In genomic region chr3:141838864-141839263, GRCm38 (mm10) we compare ENCODE assay signal across 8 mouse cellular contexts.
DNase-seq lines count a peak whose midpoint lies in the region; TF ChIP-seq lines count a peak whose summit lies in the region.
"Had no signal": no experiment of that assay in that cellular context is flagged by ENCODE, and none has a peak within 500 bp of the region (broad histone marks: within the 10 kb centered on the region; RNA-seq: fewer than 3 reads in every experiment).

No protein-coding gene starts in this region.

- TF ChIP-seq POLR2A in lung, adult 2 months (IDR thresholded peaks at IDR 0.05; ENCODE audit: borderline replicate concordance, extremely low read depth, low read depth, low read length), result no peak

- peak; percentile 11; the same call in 1 of the 2 replicates for TF ChIP-seq CTCF in lung, adult 2 months (IDR thresholded peaks at IDR 0.05; ENCODE audit: insufficient read depth, low read length)

- WGBS in lung, adult 2 months, result 43% methylated on average over 7 of the region's 7 CpGs

- no peak for DNase-seq in lung, adult 2 months
- DNase-seq in lung, adult 18-20 months, result no peak
- peak; percentile 56 for DNase-seq in ZHBTc4 (ENCODE audit: low read depth, low spot score)
- peak; percentile 34 to 54 for DNase-seq in cerebellum, postnatal 36 days
- DNase-seq in kidney, postnatal 10 days, result peak; percentile 34
- DNase-seq in retina, embryonic 14.5 days (ENCODE audit: low spot score), result peak; percentile 76
- no peak for DNase-seq in adrenal gland, adult 8-10 months

- H3K4me1 ChIP-seq in lung, adult 2 months (ENCODE audit: control insufficient read depth, insufficient read depth, low read length), result no peaks in the 10 kb centered on the region
- H3K4me1 ChIP-seq: lung, embryonic 15.5 days had no signal

- no peak overlapping the region for H3K4me3 ChIP-seq in lung, adult 2 months (replicated peaks; ENCODE audit: extremely low read depth, low read depth, low read length)
- H3K4me3 ChIP-seq: lung, embryonic 15.5 days had no signal

Comparison
In these comparisons a context has a peak if more than half of its experiments do, and no peak if none do; other contexts are left out.
1. DNase-seq: peak in ZHBTc4 (single experiment), cerebellum, postnatal 36 days (2 of 2), kidney, postnatal 10 days (single experiment) and retina, embryonic 14.5 days (single experiment); none in lung, adult 2 months (single experiment), lung, adult 18-20 months (0 of 2) and adrenal gland, adult 8-10 months (single experiment).